Comparison of ENCODE assay signal across 8 mouse cellular contexts in the genomic region with DNA sequence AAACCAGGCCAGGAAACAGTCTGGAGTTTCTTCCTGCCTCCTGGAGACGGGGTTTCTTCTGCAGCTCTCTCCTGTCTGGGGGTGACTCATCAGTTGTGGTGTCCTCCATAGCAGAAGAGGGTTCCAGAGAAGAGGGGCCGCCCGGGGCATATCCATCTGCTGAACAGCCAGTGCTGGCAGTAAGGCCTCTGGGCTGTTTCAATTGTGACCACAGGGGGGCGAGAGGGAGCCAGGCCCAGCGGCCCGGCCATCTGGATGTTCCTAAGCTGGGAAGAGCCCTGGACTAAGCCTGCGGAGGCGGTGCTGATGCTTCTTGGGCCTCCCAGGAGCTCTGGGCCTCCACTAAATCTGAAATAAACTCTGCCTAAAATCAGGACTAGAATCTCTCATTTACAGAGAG. TPM values are rescaled to one million over a fixed set of nuclear protein-coding genes. Genes with fewer than 3 reads are reported as not detected.
A peak's percentile ranks its signal among the peaks of the same experiment; 100 is the strongest.
DNase-seq lines count a peak whose midpoint lies in the region; ATAC-seq lines count a peak whose summit lies in the region.

No protein-coding gene starts in this region.

- H3K9me3 ChIP-seq in hindbrain, embryonic 16.5 days (ENCODE audit: control insufficient read depth, low read length), result no peaks in the 10 kb centered on the region

- 4% methylated on average over 8 of the region's 8 CpGs for WGBS in hindbrain, embryonic 16.5 days

- H3K9ac ChIP-seq in hindbrain, embryonic 16.5 days (ENCODE audit: low read depth, low read length), result no peak overlapping the region

- H3K27me3 ChIP-seq in hindbrain, embryonic 16.5 days (replicated peaks; ENCODE audit: control insufficient read depth, insufficient read depth, low read length), result no peaks in the 10 kb centered on the region

- peak; percentile 88 for DNase-seq in R1 (ENCODE audit: low read depth, low spot score)
- peak; percentile 98 for DNase-seq in cerebellum, adult 9-10 months
- DNase-seq in frontal cortex, postnatal 10 days (ENCODE audit: low spot score in 2 of 2), result peak; percentile 78 to 83
- DNase-seq in left cerebral cortex, adult 11 months (ENCODE audit: low spot score), result peak; percentile 71
- peak; percentile 74 to 80 for DNase-seq in right cerebral cortex, postnatal 36 days (ENCODE audit: low spot score in 2 of 2)
- peak; percentile 80 to 86 for DNase-seq in urinary bladder, postnatal 36 days (ENCODE audit: low spot score in 2 of 2)

- ATAC-seq in hindbrain, embryonic 16.5 days, result peak; percentile 79
- ATAC-seq in megakaryocyte, adult 5-6 weeks (ENCODE audit: poor library complexity, severe bottlenecking), result peak; percentile 90

- peaks cover 6% of the 10 kb centered on the region for H3K4me1 ChIP-seq in hindbrain, embryonic 16.5 days (ENCODE audit: control insufficient read depth, insufficient read depth, low read depth, low read length)

- no peak overlapping the region for H3K4me2 ChIP-seq in hindbrain, embryonic 16.5 days (ENCODE audit: low read length)

- no peak overlapping the region for H3K27ac ChIP-seq in hindbrain, embryonic 16.5 days (ENCODE audit: low read depth, low read length)

- H3K36me3 ChIP-seq in hindbrain, embryonic 16.5 days (ENCODE audit: control insufficient read depth, insufficient read depth, low read length), result no peaks in the 10 kb centered on the region

- H3K4me3 ChIP-seq in hindbrain, embryonic 16.5 days (ENCODE audit: low read length), result no peak overlapping the region

RNA-seq across cellular contexts. Expression of a gene that starts 5.8 kb away (rescaled TPM):
- polyA plus RNA-seq in hindbrain, embryonic 16.5 days (2015; fragmentation: Nextera tagmentation; extraction: Ambion mirVana), result 13.9 and 14.0 TPM in 2 replicates
- total RNA-seq in megakaryocyte, adult 5-6 weeks (2015), result 3.4 and 5.2 TPM in 2 replicates
- total RNA-seq in megakaryocyte, adult 5-6 weeks (2017), result 1.1 and 2.1 TPM in 2 replicates

RNA-seq across cellular contexts. Expression of a gene that starts 28.8 kb away (rescaled TPM):
- 53.3 and 58.2 TPM in 2 replicates for polyA plus RNA-seq in hindbrain, embryonic 16.5 days (2015; fragmentation: Nextera tagmentation; extraction: Ambion mirVana)
- 34.5 and 36.9 TPM in 2 replicates for total RNA-seq in megakaryocyte, adult 5-6 weeks (2015)
- 28.4 and 29.2 TPM in 2 replicates for total RNA-seq in megakaryocyte, adult 5-6 weeks (2017)
